In the genomic region with DNA sequence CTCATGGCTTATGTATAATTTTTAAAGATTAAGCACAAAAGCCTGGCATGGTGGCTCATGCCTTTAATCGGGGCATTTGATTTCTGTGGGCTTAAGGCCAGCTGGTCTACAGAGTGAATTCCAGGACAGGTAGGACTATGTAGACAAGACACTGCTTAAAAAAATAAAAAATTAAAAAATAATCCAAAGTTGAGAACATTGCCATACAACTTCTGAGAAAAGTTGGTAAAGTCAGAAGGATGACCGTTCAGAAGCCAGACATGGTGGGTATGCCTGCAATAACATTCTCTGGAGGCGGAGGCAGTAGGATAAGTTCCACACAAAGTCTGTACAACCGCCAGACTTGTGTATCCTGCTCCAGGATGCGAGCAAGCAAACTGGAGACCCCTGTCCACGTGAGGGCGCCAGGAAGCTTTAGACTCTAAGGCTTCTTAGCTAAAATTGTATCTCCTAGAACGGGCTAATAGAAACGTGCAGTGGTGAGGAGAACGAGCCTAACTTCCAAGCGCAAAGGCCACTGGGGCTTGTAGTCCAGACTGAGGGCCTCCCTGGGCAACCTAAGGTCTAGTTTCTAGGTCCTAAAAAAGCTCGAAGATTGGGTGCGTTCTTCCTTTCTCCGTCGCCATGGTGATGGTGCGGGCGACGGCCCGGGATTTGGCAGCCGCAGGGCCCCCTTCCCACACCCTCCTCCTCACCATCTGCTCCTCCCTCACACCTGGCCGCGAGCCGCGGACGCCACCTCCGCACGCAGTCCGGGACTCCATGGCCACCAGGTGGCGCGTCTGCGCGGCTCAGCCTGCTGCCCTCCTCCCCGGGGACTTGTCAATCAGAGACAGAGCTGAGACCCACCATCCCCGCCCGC, we compare ENCODE assay signal across 8 mouse cellular contexts. TPM values are rescaled to one million over a fixed set of nuclear protein-coding genes. Genes with fewer than 3 reads are reported as not detected.
DNase-seq lines count a peak whose midpoint lies in the region; ATAC-seq lines count a peak whose summit lies in the region.

No protein-coding gene starts in this region.

- H3K27me3 ChIP-seq in forebrain, embryonic 13.5 days, result peaks cover 46% of the 10 kb centered on the region
- peaks cover 47% of the 10 kb centered on the region for H3K27me3 ChIP-seq in liver, embryonic 15.5 days
- peaks cover 45% of the 10 kb centered on the region for H3K27me3 ChIP-seq in neural tube, embryonic 13.5 days

- H3K4me1 ChIP-seq in forebrain, embryonic 13.5 days, result peaks cover 18% of the 10 kb centered on the region
- peaks cover 21% of the 10 kb centered on the region for H3K4me1 ChIP-seq in liver, embryonic 15.5 days (replicated peaks)
- H3K4me1 ChIP-seq in neural tube, embryonic 13.5 days (replicated peaks), result peaks cover 20% of the 10 kb centered on the region

- WGBS in forebrain, embryonic 13.5 days, result 5% methylated on average over 35 of the region's 35 CpGs
- WGBS in liver, embryonic 15.5 days (ENCODE audit: insufficient replicate concordance), result 4% methylated on average over 35 of the region's 35 CpGs
- 5% methylated on average over 35 of the region's 35 CpGs for WGBS in neural tube, embryonic 13.5 days

- peak overlapping the region; percentile 34 for H3K9ac ChIP-seq in forebrain, embryonic 13.5 days
- no peak overlapping the region for H3K9ac ChIP-seq in liver, embryonic 15.5 days
- peak overlapping the region; percentile 56 for H3K9ac ChIP-seq in neural tube, embryonic 13.5 days

- DNase-seq in ES-CJ7 (ENCODE audit: low read depth, low spot score), result peak; percentile 97
- DNase-seq in heart, postnatal 10 days, result peak; percentile 93 to 94
- peak; percentile 93 to 94 for DNase-seq in kidney, postnatal 4 days
- peak; percentile 97 for DNase-seq in telencephalon, adult 2 months (ENCODE audit: low read depth, low spot score)

- peak; percentile 79 for ATAC-seq in cerebellum, adult (ENCODE audit: insufficient number of reproducible peaks, low FRiP score, low TSS enrichment)
- peak; percentile 88 for ATAC-seq in forebrain, embryonic 13.5 days
- ATAC-seq in liver, embryonic 15.5 days (ENCODE audit: insufficient read depth), result peak; percentile 73
- ATAC-seq in neural tube, embryonic 13.5 days (ENCODE audit: low read depth), result peak; percentile 93

- peak overlapping the region; percentile 32; the same call in 1 of the 2 replicates for H3K27ac ChIP-seq in forebrain, embryonic 13.5 days
- no peak overlapping the region for H3K27ac ChIP-seq in liver, embryonic 15.5 days (replicated peaks)
- H3K27ac ChIP-seq in neural tube, embryonic 13.5 days (replicated peaks), result peak overlapping the region; percentile 49; the same call in 1 of the 2 replicates

- H3K4me2 ChIP-seq in forebrain, embryonic 13.5 days, result peak overlapping the region; percentile 64
- peak overlapping the region; percentile 82 for H3K4me2 ChIP-seq in liver, embryonic 15.5 days
- peak overlapping the region; percentile 67 for H3K4me2 ChIP-seq in neural tube, embryonic 13.5 days

- intact Hi-C loops in heart, postnatal 10 days (cut with DNase I), result loop anchor here (1.0 to 2.0 kb wide), 2 partner anchors 36 to 137 kb away; no protein-coding TSS in a partner anchor

- H3K9me3 ChIP-seq in forebrain, embryonic 13.5 days (replicated peaks), result no peaks in the 10 kb centered on the region
- H3K9me3 ChIP-seq in liver, embryonic 15.5 days (replicated peaks), result no peaks in the 10 kb centered on the region
- H3K9me3 ChIP-seq in neural tube, embryonic 13.5 days, result no peaks in the 10 kb centered on the region

- H3K4me3 ChIP-seq in forebrain, embryonic 13.5 days, result peak overlapping the region; percentile 35
- peak overlapping the region; percentile 50 for H3K4me3 ChIP-seq in liver, embryonic 15.5 days (replicated peaks)
- H3K4me3 ChIP-seq in neural tube, embryonic 13.5 days, result peak overlapping the region; percentile 38

- H3K36me3 ChIP-seq in forebrain, embryonic 13.5 days (ENCODE audit: poor library complexity, severe bottlenecking), result peaks cover 30% of the 10 kb centered on the region
- peaks cover 10% of the 10 kb centered on the region for H3K36me3 ChIP-seq in liver, embryonic 15.5 days (replicated peaks)
- H3K36me3 ChIP-seq in neural tube, embryonic 13.5 days, result peaks cover 39% of the 10 kb centered on the region

RNA-seq across cellular contexts. Expression of a gene that starts 1.9 kb away (rescaled TPM):
- polyA plus RNA-seq in forebrain, embryonic 13.5 days (2015; fragmentation: Nextera tagmentation; extraction: Ambion mirVana), result 9.3 and 14.2 TPM in 2 replicates
- 1 to 10 TPM; 6.1 to 6.7 TPM for total RNA-seq in heart, postnatal 10 days (2021)
- not detected in 2 replicates for polyA plus RNA-seq in liver, embryonic 15.5 days (2015; fragmentation: Nextera tagmentation; extraction: Ambion mirVana)
- 0.78 and 0.83 TPM in 2 replicates for polyA plus RNA-seq in neural tube, embryonic 13.5 days (2015; fragmentation: Nextera tagmentation; extraction: Ambion mirVana)

RNA-seq across cellular contexts. Expression of a gene that starts 7.5 kb away (rescaled TPM):
- polyA plus RNA-seq in forebrain, embryonic 13.5 days (2015; fragmentation: Nextera tagmentation; extraction: Ambion mirVana), result 35.6 and 36.4 TPM in 2 replicates
- 10 to 100 TPM; 36.6 to 48.2 TPM for total RNA-seq in heart, postnatal 10 days (2021)
- 31.4 and 32.6 TPM in 2 replicates for polyA plus RNA-seq in liver, embryonic 15.5 days (2015; fragmentation: Nextera tagmentation; extraction: Ambion mirVana)
- 19.0 and 19.6 TPM in 2 replicates for polyA plus RNA-seq in neural tube, embryonic 13.5 days (2015; fragmentation: Nextera tagmentation; extraction: Ambion mirVana)

RNA-seq across cellular contexts. Expression of a gene that starts 7.7 kb away (rescaled TPM):
- polyA plus RNA-seq in forebrain, embryonic 13.5 days (2015; fragmentation: Nextera tagmentation; extraction: Ambion mirVana), result 97.5 TPM in 2 replicates
- total RNA-seq in heart, postnatal 10 days (2021), result 10 to 100 TPM; 47.1 to 49.0 TPM
- 42.2 and 46.8 TPM in 2 replicates for polyA plus RNA-seq in liver, embryonic 15.5 days (2015; fragmentation: Nextera tagmentation; extraction: Ambion mirVana)
- polyA plus RNA-seq in neural tube, embryonic 13.5 days (2015; fragmentation: Nextera tagmentation; extraction: Ambion mirVana), result 79.9 and 91.9 TPM in 2 replicates

RNA-seq across cellular contexts. Expression of a gene that starts 17.5 kb away (rescaled TPM):
- polyA plus RNA-seq in forebrain, embryonic 13.5 days (2015; fragmentation: Nextera tagmentation; extraction: Ambion mirVana), result not detected in 2 replicates
- total RNA-seq in heart, postnatal 10 days (2021), result not detected
- polyA plus RNA-seq in liver, embryonic 15.5 days (2015; fragmentation: Nextera tagmentation; extraction: Ambion mirVana), result not detected in 2 replicates
- polyA plus RNA-seq in neural tube, embryonic 13.5 days (2015; fragmentation: Nextera tagmentation; extraction: Ambion mirVana), result not detected in 2 replicates

RNA-seq across cellular contexts. Expression of a gene that starts 19.0 kb away (rescaled TPM):
- not detected in 2 replicates for polyA plus RNA-seq in forebrain, embryonic 13.5 days (2015; fragmentation: Nextera tagmentation; extraction: Ambion mirVana)
- not detected for total RNA-seq in heart, postnatal 10 days (2021)
- not detected in 2 replicates for polyA plus RNA-seq in liver, embryonic 15.5 days (2015; fragmentation: Nextera tagmentation; extraction: Ambion mirVana)
- polyA plus RNA-seq in neural tube, embryonic 13.5 days (2015; fragmentation: Nextera tagmentation; extraction: Ambion mirVana), result not detected in 2 replicates
